Mouse (Mus musculus) urinary bladder, postnatal 10 days (tissue): ENCODE data around the gene Lypd6b.

Experiments used
- DNase-seq: peaks from one replicate; pipeline ENCODE4 v3.0.0; 2022; ENCODE audit warnings: low spot score

The Lypd6b gene

GRCm38 (mm10) chr2:49818126-49818525 lies 30.6 kb downstream of the Lypd6b start:
- no peak for DNase-seq

- DNase-seq, result no peak
Measured at GRCm38 (mm10) chr2:49822312-49822711, 34.8 kb downstream of the Lypd6b start.

- DNase-seq, result no peak
Measured at GRCm38 (mm10) chr2:49825588-49825987, 38.1 kb downstream of the Lypd6b start.

- DNase-seq, result no peak
Measured at GRCm38 (mm10) chr2:49827756-49828155, 40.3 kb downstream of the Lypd6b start.

- no peak for DNase-seq
Measured at GRCm38 (mm10) chr2:49830369-49830768, 42.9 kb downstream of the Lypd6b start.

- DNase-seq, result no peak
Measured at GRCm38 (mm10) chr2:49832277-49832803, 44.9 kb downstream of the Lypd6b start.

- no peak for DNase-seq
Measured at GRCm38 (mm10) chr2:49837454-49838059, 50.1 kb downstream of the Lypd6b start.

GRCm38 (mm10) chr2:49838611-49839010 lies 51.1 kb downstream of the Lypd6b start:
- no peak for DNase-seq

- no peak for DNase-seq
Measured at GRCm38 (mm10) chr2:49840573-49840972, 53.1 kb downstream of the Lypd6b start.

GRCm38 (mm10) chr2:49841089-49841488 lies 53.6 kb downstream of the Lypd6b start:
- DNase-seq, result no peak

- DNase-seq, result no peak
Measured at GRCm38 (mm10) chr2:49845104-49845503, 57.6 kb downstream of the Lypd6b start.

- no peak for DNase-seq
Measured at GRCm38 (mm10) chr2:49846097-49846496, 58.6 kb downstream of the Lypd6b start.

GRCm38 (mm10) chr2:49846880-49847279 lies 59.4 kb downstream of the Lypd6b start:
- DNase-seq, result no peak

GRCm38 (mm10) chr2:49847831-49848230 lies 60.3 kb downstream of the Lypd6b start:
- DNase-seq, result no peak

GRCm38 (mm10) chr2:49849771-49850170 lies 62.3 kb downstream of the Lypd6b start:
- DNase-seq, result no peak

- no peak for DNase-seq
Measured at GRCm38 (mm10) chr2:49851977-49852376, 64.5 kb downstream of the Lypd6b start.

GRCm38 (mm10) chr2:49856161-49856564 lies 68.7 kb downstream of the Lypd6b start:
- no peak for DNase-seq

- DNase-seq, result no peak
Measured at GRCm38 (mm10) chr2:49856584-49856983, 69.1 kb downstream of the Lypd6b start.

- no peak for DNase-seq
Measured at GRCm38 (mm10) chr2:49860219-49860962, 72.9 kb downstream of the Lypd6b start.

GRCm38 (mm10) chr2:49860969-49861592 lies 73.6 kb downstream of the Lypd6b start:
- no peak for DNase-seq

- no peak for DNase-seq
Measured at GRCm38 (mm10) chr2:49861658-49862057, 74.2 kb downstream of the Lypd6b start.

- DNase-seq, result no peak
Measured at GRCm38 (mm10) chr2:49868116-49868858, 80.8 kb downstream of the Lypd6b start.
